Mouse (Mus musculus) liver (tissue): Measurements from ENCODE around the gene Etl4.

ENCODE experiments used
- DNase-seq: peaks from one replicate; pipeline ENCODE4 v3.0.0-alpha.2; 2020; ENCODE audit warnings: mixed read lengths

Etl4 gene

GRCm38 (mm10) chr2:20587913-20588312 lies 678.3 kb downstream of the Etl4 start:
- no peak for DNase-seq

GRCm38 (mm10) chr2:20588631-20589030 lies 679.1 kb downstream of the Etl4 start:
- no peak for DNase-seq

- no peak for DNase-seq
Observed at GRCm38 (mm10) chr2:20594129-20594528, 684.5 kb downstream of the Etl4 start.

GRCm38 (mm10) chr2:20595000-20595399 lies 685.4 kb downstream of the Etl4 start:
- DNase-seq = no peak

- DNase-seq = no peak
Observed at GRCm38 (mm10) chr2:20596558-20596957, 687.0 kb downstream of the Etl4 start.

GRCm38 (mm10) chr2:20597193-20597592 lies 687.6 kb downstream of the Etl4 start:
- no peak for DNase-seq

- DNase-seq = no peak
Observed at GRCm38 (mm10) chr2:20602656-20603055, 693.1 kb downstream of the Etl4 start.

- DNase-seq = no peak
Observed at GRCm38 (mm10) chr2:20603536-20603935, 694.0 kb downstream of the Etl4 start.

GRCm38 (mm10) chr2:20603991-20604390 lies 694.4 kb downstream of the Etl4 start:
- DNase-seq = no peak

- DNase-seq = no peak
Observed at GRCm38 (mm10) chr2:20609203-20609602, 699.6 kb downstream of the Etl4 start.

GRCm38 (mm10) chr2:20615948-20616347 lies 706.4 kb downstream of the Etl4 start:
- peak; percentile 10 for DNase-seq

GRCm38 (mm10) chr2:20618396-20618795 lies 708.8 kb downstream of the Etl4 start:
- DNase-seq = no peak

- DNase-seq = no peak
Observed at GRCm38 (mm10) chr2:20619881-20620280, 710.3 kb downstream of the Etl4 start.

- DNase-seq = no peak
Observed at GRCm38 (mm10) chr2:20629156-20629712, 719.7 kb downstream of the Etl4 start.

GRCm38 (mm10) chr2:20638604-20639003 lies 729.0 kb downstream of the Etl4 start:
- no peak for DNase-seq

- DNase-seq = no peak
Observed at GRCm38 (mm10) chr2:20639721-20640120, 730.1 kb downstream of the Etl4 start.

GRCm38 (mm10) chr2:20642818-20643217 lies 733.2 kb downstream of the Etl4 start:
- no peak for DNase-seq

GRCm38 (mm10) chr2:20649817-20650216 lies 740.2 kb downstream of the Etl4 start:
- DNase-seq = no peak

GRCm38 (mm10) chr2:20653116-20653515 lies 743.5 kb downstream of the Etl4 start:
- no peak for DNase-seq

- DNase-seq = no peak
Observed at GRCm38 (mm10) chr2:20654058-20654457, 744.5 kb downstream of the Etl4 start.

GRCm38 (mm10) chr2:20654598-20655340 lies 745.2 kb downstream of the Etl4 start:
- DNase-seq = no peak

GRCm38 (mm10) chr2:20655341-20655612 lies 745.7 kb downstream of the Etl4 start:
- no peak for DNase-seq

GRCm38 (mm10) chr2:20657856-20658255 lies 748.3 kb downstream of the Etl4 start:
- no peak for DNase-seq

- DNase-seq = no peak
Observed at GRCm38 (mm10) chr2:20661841-20662240, 752.3 kb downstream of the Etl4 start.

GRCm38 (mm10) chr2:20662696-20663095 lies 753.1 kb downstream of the Etl4 start:
- no peak for DNase-seq
